Mouse (Mus musculus) kidney, adult 2 months (tissue): ENCODE results near the gene Adad2.

ENCODE experiments used
- CTCF ChIP-seq: fragments of 200-500 bp; conservative IDR thresholded peaks from 2 replicates; pipeline ENCODE4 v1.5.1; 2011; ENCODE audit warnings: low read depth, mild to moderate bottlenecking, control low read depth, low read length, moderate library complexity, mixed read lengths; ENCODE audit not compliant: insufficient read depth, insufficient read length
- POLR2A ChIP-seq: fragments of 200-500 bp; IDR thresholded peaks from one replicate; pipeline ENCODE4 v1.6.1; 2011; ENCODE audit warnings: low read depth, low read length, control low read depth

GRCm38 (mm10) chr8:119579096-119579495 lies 33.5 kb upstream of the Adad2 start:
- no peak for TF ChIP-seq POLR2A
- no peak for TF ChIP-seq CTCF
